Mouse (Mus musculus): ENCODE measurements around the gene Tbx15. TPM values are rescaled to one million over a fixed set of nuclear protein-coding genes. Genes with fewer than 3 reads are reported as not detected.
A peak's percentile ranks its signal among the peaks of the same experiment; 100 is the strongest.

Tbx15 gene
- polyA plus RNA-seq, 1 experiment from 2014 or later, result 0.24 TPM

DNA sequence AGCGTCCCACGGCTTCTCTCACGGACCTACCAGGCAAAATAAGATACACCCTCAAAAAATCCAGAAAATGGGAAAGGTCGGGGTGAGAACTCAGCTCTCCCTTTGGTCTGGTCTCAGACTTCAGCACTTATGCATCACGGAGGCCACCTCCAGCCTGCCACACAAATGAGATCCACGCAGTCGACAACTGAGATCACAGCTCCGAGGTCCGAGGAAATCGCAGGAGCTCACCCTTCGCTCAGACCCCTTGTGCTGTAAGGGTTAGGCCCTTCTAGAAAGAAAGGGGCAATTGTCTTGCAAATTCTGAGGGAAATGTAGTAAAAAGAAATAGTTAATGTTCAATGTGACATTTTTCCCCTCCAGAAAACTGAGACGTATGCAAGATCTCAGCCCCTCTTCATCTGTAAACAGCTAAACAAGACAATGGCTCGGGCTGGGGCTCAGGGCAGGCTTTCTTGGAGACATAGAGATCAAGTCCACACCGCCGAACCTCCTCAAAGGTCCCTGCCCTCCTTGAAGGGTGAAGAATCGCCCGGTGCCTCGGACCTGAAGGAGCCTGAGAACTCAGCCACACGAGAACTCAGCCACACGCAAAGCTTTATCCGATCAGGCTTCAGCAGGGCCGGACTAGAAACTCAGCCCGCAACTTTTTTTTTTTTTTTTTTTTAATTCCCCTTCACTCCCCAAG, 4.9 kb upstream of the Tbx15 start:
- no peak overlapping the region for H3K27ac ChIP-seq (ENCODE audit: low read depth, low read length)
- no peaks in the 10 kb centered on the region for H3K36me3 ChIP-seq (ENCODE audit: control insufficient read depth, insufficient read depth, low read length)
- no peaks in the 10 kb centered on the region for H3K9me3 ChIP-seq (replicated peaks; ENCODE audit: control insufficient read depth, low read length)
- ATAC-seq, result no peak
- H3K4me3 ChIP-seq (ENCODE audit: low read depth, low read length), result no peak overlapping the region
- peaks cover 68% of the 10 kb centered on the region for H3K27me3 ChIP-seq (replicated peaks; ENCODE audit: control insufficient read depth, insufficient read depth, low read length)
- no peak for DNase-seq (ENCODE audit: low spot score)
- under 1% methylated on average over 23 of the region's 23 CpGs for WGBS
- H3K4me2 ChIP-seq (ENCODE audit: low read length), result no peak overlapping the region
- H3K4me1 ChIP-seq (ENCODE audit: control insufficient read depth, insufficient read depth, low read length), result no peaks in the 10 kb centered on the region
- no peak overlapping the region for H3K9ac ChIP-seq (ENCODE audit: low read length)

DNA sequence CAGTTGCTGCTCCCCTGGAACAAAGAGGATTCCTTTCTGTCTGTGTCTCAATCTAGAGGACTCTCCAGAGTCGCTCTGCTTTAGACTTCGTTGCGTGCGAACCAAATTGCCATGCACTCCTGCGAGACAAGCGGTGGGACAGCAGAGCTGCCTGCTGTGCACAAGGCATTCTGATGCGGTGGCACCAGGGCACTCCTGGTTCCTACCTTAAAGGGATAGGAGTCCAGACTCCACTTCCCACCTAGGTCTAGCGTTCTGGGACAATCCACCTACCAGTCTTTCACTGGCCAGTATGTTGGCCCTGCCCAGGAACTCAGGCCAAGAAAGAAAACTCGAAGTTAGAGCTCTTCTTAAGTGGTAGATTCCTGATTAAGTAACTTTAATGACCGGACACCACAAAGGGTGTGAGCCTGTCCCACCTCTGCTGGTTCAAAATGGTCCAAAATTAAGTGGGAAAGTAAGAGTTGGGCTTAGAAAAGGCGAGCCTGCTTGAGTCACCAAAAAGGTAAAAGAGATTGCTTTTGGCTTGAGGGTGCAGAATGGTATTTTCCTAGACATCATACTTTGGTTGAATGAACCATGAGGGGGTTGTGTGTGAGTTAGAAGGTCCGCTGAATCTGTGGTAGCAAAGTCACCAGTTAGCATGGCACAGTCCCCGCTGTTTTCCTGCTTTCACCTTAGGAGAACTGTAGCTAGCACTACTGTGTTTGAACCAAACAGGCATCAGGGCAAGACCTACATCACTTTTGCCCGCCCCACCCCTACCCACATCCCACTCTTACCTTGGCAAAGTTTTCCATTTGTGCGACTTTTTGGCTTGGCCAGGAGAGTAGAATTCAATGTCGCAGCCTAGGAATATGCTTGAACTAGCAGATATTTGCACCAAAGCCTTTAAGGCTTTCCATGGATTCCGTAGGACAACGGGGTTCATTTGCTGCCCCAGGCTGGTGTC, 4.1 kb upstream of the Tbx15 start:
- no peak overlapping the region for H3K9ac ChIP-seq (ENCODE audit: low read length)
- 3% methylated on average over 18 of the region's 18 CpGs for WGBS
- no peak overlapping the region for H3K4me2 ChIP-seq (ENCODE audit: low read length)
- no peak overlapping the region for H3K27ac ChIP-seq (ENCODE audit: low read depth, low read length)
- H3K4me1 ChIP-seq (ENCODE audit: control insufficient read depth, insufficient read depth, low read length), result no peaks in the 10 kb centered on the region
- no peak overlapping the region for H3K4me3 ChIP-seq (ENCODE audit: low read depth, low read length)
- no peaks in the 10 kb centered on the region for H3K9me3 ChIP-seq (replicated peaks; ENCODE audit: control insufficient read depth, low read length)
- ATAC-seq, result no peak
- no peaks in the 10 kb centered on the region for H3K36me3 ChIP-seq (ENCODE audit: control insufficient read depth, insufficient read depth, low read length)
- DNase-seq (ENCODE audit: low spot score), result no peak
- H3K27me3 ChIP-seq (replicated peaks; ENCODE audit: control insufficient read depth, insufficient read depth, low read length), result peaks cover 76% of the 10 kb centered on the region

DNA sequence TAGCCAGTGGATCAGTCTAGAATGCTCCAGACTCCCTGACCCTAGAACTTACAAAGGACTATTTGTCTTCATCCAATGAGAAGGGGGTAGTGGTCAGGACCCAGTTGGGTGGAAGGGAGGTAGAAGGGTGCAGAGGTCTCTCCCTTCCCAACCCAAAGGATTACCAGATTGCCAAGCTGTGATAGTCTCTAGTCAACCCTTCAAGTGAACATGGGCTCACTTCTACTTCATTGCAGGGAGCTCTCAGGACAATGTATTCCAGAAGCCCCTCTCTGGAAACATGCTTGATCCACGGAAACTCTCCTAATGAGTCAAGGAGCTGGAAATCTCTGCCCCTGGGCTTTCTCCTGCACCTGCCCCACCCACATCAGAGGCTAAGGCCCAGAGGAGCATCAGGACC, 1.5 kb upstream of the Tbx15 start:
- Histone ChIP-seq H3K9me3 (replicated peaks; ENCODE audit: control insufficient read depth, low read length) (no peaks in the 10 kb centered on the region), H3K9ac (ENCODE audit: low read length) (no peak overlapping the region), H3K27ac (ENCODE audit: low read depth, low read length) (no peak overlapping the region), H3K4me3 (ENCODE audit: low read depth, low read length) (no peak overlapping the region), H3K4me1 (ENCODE audit: control insufficient read depth, insufficient read depth, low read length) (no peaks in the 10 kb centered on the region), H3K36me3 (ENCODE audit: control insufficient read depth, insufficient read depth, low read length) (no peaks in the 10 kb centered on the region), H3K4me2 (ENCODE audit: low read length) (no peak overlapping the region), H3K27me3 (replicated peaks; ENCODE audit: control insufficient read depth, insufficient read depth, low read length) (peaks cover 89% of the 10 kb centered on the region)
- 0% methylated on average over 1 of the region's 1 CpGs for WGBS
- ATAC-seq, result no peak
- DNase-seq (ENCODE audit: low spot score), result no peak

DNA sequence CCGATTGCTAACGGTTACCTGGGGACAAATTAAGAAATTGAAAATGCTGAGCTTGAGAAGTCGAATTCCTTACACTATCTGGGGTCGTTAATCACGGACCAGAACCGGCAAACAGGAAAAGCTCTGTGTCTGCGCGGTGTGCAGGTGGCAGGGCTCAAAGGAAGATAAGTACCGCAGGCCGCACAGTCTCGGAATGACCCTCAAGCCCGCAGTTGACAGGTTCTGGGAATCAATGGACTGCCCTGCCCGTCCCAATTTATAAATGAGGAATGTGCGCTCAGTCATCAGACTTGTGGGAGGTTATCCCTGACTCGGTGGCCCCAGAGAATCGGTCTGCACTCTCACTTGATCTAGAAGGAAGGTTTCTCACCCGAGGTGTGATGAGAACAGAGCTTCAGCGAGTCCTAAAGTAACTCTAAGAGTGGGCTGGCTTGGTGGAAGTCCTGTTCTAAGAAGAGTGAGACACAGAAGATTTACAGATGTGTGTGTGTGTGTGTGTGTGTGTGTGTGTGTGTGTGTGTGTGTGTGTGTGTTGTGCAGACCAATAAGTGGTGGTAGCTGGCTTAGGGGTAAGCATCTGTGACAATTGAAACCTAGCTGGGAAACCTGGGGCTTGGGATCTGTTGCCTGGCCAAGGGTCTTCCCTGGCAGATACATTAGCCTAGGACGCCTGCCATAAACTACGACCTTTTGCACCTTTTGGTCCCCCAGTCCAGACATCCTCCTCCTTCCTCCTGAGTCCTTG, 708 bp upstream of the Tbx15 start:
- H3K4me2 ChIP-seq (ENCODE audit: low read length), result no peak overlapping the region
- no peak overlapping the region for H3K9ac ChIP-seq (ENCODE audit: low read length)
- no peaks in the 10 kb centered on the region for H3K36me3 ChIP-seq (ENCODE audit: control insufficient read depth, insufficient read depth, low read length)
- 2% methylated on average over 20 of the region's 20 CpGs for WGBS
- DNase-seq (ENCODE audit: low spot score) (no peak), ATAC-seq (no peak)
- H3K4me1 ChIP-seq (ENCODE audit: control insufficient read depth, insufficient read depth, low read length), result no peaks in the 10 kb centered on the region
- no peak overlapping the region for H3K4me3 ChIP-seq (ENCODE audit: low read depth, low read length)
- H3K27me3 ChIP-seq (replicated peaks; ENCODE audit: control insufficient read depth, insufficient read depth, low read length), result peaks cover 91% of the 10 kb centered on the region
- no peaks in the 10 kb centered on the region for H3K9me3 ChIP-seq (replicated peaks; ENCODE audit: control insufficient read depth, low read length)
- no peak overlapping the region for H3K27ac ChIP-seq (ENCODE audit: low read depth, low read length)

DNA sequence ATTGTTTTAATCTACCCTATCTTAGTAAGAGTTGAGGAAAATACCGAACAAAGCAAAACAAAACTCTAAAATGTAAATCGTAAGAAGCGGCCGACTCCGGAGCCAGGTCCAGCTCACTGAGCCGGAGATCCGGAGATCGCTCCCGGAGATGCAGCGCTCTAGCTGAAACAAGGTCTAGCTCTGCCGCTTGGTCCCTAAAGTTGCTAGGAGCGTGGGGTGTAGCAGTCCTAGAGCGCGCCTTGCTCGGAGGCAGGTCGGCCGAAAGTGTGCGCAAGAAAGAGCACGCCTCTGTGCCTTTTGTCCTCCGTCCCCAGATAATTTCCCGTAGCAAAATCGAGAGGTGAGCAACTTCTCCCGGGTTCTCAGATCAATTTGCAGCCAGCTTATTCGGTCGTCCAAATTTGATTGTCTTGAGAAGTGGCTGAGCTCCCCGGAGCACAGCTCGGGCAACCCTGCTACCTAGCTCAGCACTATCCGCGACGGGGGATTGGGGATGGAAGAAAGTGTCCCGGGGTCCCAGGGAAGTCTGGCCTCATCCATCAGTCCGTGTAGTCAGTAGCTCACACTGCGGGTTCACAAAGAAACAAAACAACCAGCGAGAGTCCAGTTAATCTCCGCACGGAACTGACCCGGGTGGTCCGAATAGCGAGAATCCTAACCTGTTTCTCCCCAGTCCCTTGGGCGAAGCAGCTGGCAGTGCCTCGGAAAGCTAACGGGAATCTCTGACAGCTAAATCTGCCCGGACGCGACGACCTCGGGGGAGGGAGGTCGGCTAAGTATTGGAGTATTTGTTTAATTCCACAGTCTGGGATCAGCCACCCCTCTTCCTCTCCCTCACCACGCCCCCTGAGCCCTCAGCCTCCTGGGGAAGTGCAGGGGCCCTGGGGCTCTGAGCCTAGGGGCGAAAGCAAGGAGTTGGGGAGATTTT, 894 bp downstream of the Tbx15 start:
- ATAC-seq (no peak), DNase-seq (ENCODE audit: low spot score) (no peak)
- no peak overlapping the region for H3K9ac ChIP-seq (ENCODE audit: low read length)
- H3K9me3 ChIP-seq (replicated peaks; ENCODE audit: control insufficient read depth, low read length), result no peaks in the 10 kb centered on the region
- H3K36me3 ChIP-seq (ENCODE audit: control insufficient read depth, insufficient read depth, low read length), result no peaks in the 10 kb centered on the region
- H3K4me2 ChIP-seq (ENCODE audit: low read length), result 0 out of 2 replicates have a peak overlapping the region, but pooled peaks have one; percentile 12
- H3K27me3 ChIP-seq (replicated peaks; ENCODE audit: control insufficient read depth, insufficient read depth, low read length), result peaks cover 97% of the 10 kb centered on the region
- no peaks in the 10 kb centered on the region for H3K4me1 ChIP-seq (ENCODE audit: control insufficient read depth, insufficient read depth, low read length)
- H3K27ac ChIP-seq (ENCODE audit: low read depth, low read length), result no peak overlapping the region
- 0 out of 2 replicates have a peak overlapping the region, but pooled peaks have one; percentile 6 for H3K4me3 ChIP-seq (ENCODE audit: low read depth, low read length)
- under 1% methylated on average over 50 of the region's 50 CpGs for WGBS

DNA sequence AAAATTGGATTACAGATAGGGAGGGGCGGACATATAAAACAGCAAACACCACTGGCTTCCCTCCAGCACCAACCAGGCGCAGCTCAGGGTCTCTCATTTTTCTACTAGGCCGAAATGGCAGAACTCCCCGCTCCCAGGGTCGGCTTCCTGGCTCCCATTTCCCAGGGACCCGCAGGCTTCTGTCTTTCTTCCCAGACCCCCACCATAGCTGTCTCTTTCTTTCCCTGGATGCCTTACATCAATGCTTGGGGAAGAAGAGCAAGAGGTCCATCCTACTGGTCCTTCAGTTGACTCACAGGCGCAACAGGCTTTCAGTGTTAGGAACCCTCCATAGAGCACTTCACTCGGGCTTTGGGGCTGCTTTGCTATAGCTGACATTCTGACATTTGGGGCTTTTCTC, 2.3 kb downstream of the Tbx15 start:
- no peak overlapping the region for H3K4me2 ChIP-seq (ENCODE audit: low read length)
- no peak overlapping the region for H3K9ac ChIP-seq (ENCODE audit: low read length)
- H3K9me3 ChIP-seq (replicated peaks; ENCODE audit: control insufficient read depth, low read length), result no peaks in the 10 kb centered on the region
- WGBS, result 1% methylated on average over 8 of the region's 8 CpGs
- H3K36me3 ChIP-seq (ENCODE audit: control insufficient read depth, insufficient read depth, low read length), result no peaks in the 10 kb centered on the region
- H3K27me3 ChIP-seq (replicated peaks; ENCODE audit: control insufficient read depth, insufficient read depth, low read length), result peaks cover 99% of the 10 kb centered on the region
- no peak overlapping the region for H3K4me3 ChIP-seq (ENCODE audit: low read depth, low read length)
- H3K27ac ChIP-seq (ENCODE audit: low read depth, low read length), result no peak overlapping the region
- no peak for ATAC-seq
- no peak for DNase-seq (ENCODE audit: low spot score)
- no peaks in the 10 kb centered on the region for H3K4me1 ChIP-seq (ENCODE audit: control insufficient read depth, insufficient read depth, low read length)

DNA sequence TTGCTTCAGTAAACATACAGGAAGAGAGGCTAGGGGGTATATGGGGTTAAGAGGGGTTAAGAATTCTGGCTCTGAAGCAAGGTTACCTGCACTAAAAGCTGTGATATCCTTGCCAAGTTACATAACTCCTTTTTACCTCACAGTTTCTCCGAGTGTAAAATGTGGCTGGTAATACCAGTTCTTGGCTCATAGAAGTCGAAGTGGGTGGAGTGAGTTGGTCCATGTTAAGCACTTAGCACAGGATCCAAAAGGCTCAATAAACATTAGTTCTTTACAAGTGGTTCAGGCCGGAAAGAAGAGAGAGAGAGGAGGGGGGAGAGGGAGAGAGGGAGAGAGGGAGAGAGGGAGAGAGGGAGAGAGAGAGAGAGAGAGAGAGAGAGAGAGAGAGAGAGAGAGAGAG, 5.2 kb downstream of the Tbx15 start:
- H3K9me3 ChIP-seq (replicated peaks; ENCODE audit: control insufficient read depth, low read length), result no peaks in the 10 kb centered on the region
- no peak overlapping the region for H3K4me3 ChIP-seq (ENCODE audit: low read depth, low read length)
- no peaks in the 10 kb centered on the region for H3K36me3 ChIP-seq (ENCODE audit: control insufficient read depth, insufficient read depth, low read length)
- H3K9ac ChIP-seq (ENCODE audit: low read length), result no peak overlapping the region
- H3K27ac ChIP-seq (ENCODE audit: low read depth, low read length), result no peak overlapping the region
- DNase-seq (ENCODE audit: low spot score) (no peak), ATAC-seq (no peak)
- WGBS, result 20% methylated on average over 3 of the region's 3 CpGs
- peaks cover 99% of the 10 kb centered on the region for H3K27me3 ChIP-seq (replicated peaks; ENCODE audit: control insufficient read depth, insufficient read depth, low read length)
- H3K4me2 ChIP-seq (ENCODE audit: low read length), result no peak overlapping the region
- no peaks in the 10 kb centered on the region for H3K4me1 ChIP-seq (ENCODE audit: control insufficient read depth, insufficient read depth, low read length)

DNA sequence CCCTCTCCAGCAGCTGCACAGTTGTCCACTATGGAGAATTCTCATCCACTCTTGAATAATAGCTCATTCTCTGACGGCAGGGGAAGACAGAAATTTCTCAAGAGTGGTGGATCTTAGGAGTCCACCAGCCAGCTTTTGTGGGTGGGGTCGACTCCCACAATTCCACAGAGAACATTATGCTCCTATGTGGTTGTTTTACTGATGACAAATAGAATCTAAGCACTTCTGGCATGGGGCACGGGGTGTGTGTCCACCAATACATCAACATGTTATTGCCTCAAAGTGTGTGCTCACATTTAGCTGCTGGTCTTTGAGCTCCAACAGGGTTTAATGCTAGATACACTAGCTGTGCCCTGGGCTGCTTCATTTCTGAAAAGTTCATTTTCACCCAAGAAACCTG, 6.4 kb downstream of the Tbx15 start:
- no peaks in the 10 kb centered on the region for H3K9me3 ChIP-seq (replicated peaks; ENCODE audit: control insufficient read depth, low read length)
- H3K9ac ChIP-seq (ENCODE audit: low read length), result no peak overlapping the region
- no peak overlapping the region for H3K4me2 ChIP-seq (ENCODE audit: low read length)
- H3K27me3 ChIP-seq (replicated peaks; ENCODE audit: control insufficient read depth, insufficient read depth, low read length), result peaks cover 99% of the 10 kb centered on the region
- H3K27ac ChIP-seq (ENCODE audit: low read depth, low read length), result no peak overlapping the region
- no peak for ATAC-seq
- H3K4me3 ChIP-seq (ENCODE audit: low read depth, low read length), result no peak overlapping the region
- H3K4me1 ChIP-seq (ENCODE audit: control insufficient read depth, insufficient read depth, low read length), result no peaks in the 10 kb centered on the region
- no peak for DNase-seq (ENCODE audit: low spot score)
- WGBS, result 31% methylated on average over 3 of the region's 3 CpGs
- no peaks in the 10 kb centered on the region for H3K36me3 ChIP-seq (ENCODE audit: control insufficient read depth, insufficient read depth, low read length)

All from forebrain, embryonic 14.5 days (tissue).